Mouse (Mus musculus) erythroblast, embryonic 14.5 days (primary cell): ENCODE results near the gene Pkn1.

Source experiments
- GATA1 ChIP-seq: IDR thresholded peaks from 2 replicates; pipeline ENCODE4 v1.6.1; 2012; ENCODE audit warnings: low read length, inconsistent platforms, mixed read lengths
- TAL1 ChIP-seq: IDR thresholded peaks from 3 replicates; pipeline ENCODE4 v1.6.1; 2012; ENCODE audit warnings: low read length, inconsistent platforms, mixed read lengths

DNA sequence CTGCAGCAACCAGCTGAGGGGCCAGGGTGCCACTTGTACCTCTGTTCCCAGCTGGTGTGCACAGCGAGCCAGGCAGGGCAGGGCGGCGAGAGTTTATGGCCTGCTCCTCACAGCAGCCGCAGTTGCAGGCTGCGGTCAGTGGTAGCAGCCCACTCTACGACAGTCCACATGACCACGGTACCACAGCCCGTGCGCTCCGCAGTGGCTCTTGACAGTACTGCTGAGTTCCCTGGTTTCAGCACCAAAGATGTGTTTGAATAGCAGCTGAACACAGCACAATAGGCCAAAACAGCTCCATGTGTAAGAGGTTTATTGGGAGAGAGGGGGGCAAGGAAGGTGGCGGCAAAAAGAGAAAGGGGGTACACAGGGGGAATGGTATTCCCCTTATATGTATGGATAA lies 51.5 kb downstream of the Pkn1 start:
- TF ChIP-seq GATA1 (no peak), TAL1 (no peak)
